Mouse (Mus musculus) embryo, embryonic 10 days (tissue): Measurements from ENCODE around the gene Arhgdib.

Experiments
- DNase-seq: peaks from one replicate; pipeline ENCODE4 v3.0.0-alpha.2; 2015; ENCODE audit warnings: low spot score

The Arhgdib gene

DNA sequence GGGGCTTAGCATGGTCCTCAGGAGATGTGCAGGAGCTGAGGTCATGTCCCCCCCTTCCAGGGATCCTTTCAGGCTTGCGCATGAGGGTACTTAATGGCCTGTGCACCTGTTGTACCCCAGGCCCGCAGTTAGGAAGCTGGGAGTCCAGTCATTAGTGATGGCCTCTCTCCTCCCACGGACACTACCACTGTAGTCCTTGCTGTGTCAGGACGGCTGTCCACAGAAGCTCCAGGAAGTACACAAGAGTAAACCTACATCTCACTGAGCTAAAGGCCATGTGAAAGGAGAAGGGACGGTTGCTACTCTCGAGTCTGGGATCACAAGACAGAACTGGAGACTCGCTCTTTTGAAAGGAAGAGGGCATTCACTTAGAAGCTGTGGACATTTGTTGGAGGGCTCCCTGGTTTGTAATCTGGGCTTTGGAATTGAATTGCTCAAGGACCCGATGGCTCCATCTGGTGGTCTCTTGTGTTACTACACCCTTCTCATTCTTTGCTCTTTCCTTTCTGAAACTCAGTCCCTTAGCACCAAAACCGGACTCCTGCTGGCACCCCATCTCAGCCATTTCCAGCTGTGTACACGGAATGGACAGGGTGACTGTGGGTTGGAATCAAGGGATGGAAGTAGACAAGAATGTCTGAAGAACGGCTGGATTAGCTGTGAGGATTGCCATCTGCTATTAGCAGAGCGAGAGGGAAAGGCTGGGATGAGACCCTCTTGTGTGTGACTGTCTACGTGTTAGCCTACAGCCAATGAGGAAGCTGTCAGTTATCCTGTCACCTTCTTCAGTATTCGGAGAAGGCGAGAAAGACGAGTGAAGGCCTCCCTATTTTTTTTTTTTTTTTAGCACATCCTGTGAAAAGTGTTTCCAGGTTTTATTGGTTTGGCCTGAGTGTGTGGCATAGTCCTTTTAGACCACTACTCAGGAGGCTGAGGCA lies 21.1 kb downstream of the Arhgdib start:
- peak; percentile 81 for DNase-seq

- no peak for DNase-seq
These were observed 23.8 kb downstream of the Arhgdib start for GRCm38 (mm10) chr6:136917885-136918284.

- DNase-seq: no peak
These were observed 25.8 kb downstream of the Arhgdib start for GRCm38 (mm10) chr6:136915721-136916395.

DNA sequence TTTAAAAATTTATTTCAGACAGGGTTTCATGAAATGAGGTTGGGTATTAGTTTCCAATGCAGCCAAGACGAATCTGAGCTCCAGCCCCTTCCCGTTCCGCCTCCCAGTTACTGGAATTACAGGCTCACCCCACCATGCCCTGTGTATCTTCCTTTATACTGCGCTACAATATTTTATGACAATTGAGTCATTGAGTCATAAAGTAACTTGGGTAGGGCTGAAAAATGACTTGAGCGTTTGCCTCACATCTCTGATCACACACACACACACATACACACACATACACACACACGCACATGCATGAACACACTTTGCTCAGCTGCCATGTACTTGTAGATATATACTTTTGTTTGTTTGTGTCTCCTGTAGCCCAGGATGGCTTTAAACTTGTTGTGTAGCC lies 27.5 kb downstream of the Arhgdib start:
- no peak for DNase-seq

GRCm38 (mm10) chr6:136913384-136914126 lies 28.1 kb downstream of the Arhgdib start:
- DNase-seq: peak; percentile 42

GRCm38 (mm10) chr6:136912751-136913265 lies 28.9 kb downstream of the Arhgdib start:
- DNase-seq: no peak

GRCm38 (mm10) chr6:136910247-136910890 lies 31.3 kb downstream of the Arhgdib start:
- no peak for DNase-seq

DNA sequence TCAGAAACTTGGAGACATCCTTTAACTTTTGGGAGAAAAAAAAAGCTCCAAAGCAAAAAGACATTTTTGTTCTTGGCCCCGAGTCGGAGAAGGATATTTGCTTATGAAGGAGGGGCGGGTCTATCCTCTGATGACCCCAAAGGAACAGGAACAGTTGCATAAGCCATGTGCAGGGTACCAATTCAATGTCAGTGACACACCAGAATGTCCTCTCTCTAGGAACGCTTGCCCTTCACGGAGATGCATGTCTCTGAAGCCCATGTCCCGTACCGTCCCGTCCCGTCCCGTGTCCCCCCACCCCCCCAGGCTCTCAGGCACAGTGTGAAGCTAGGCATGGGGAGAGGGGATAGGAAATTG lies 34.8 kb downstream of the Arhgdib start:
- no peak for DNase-seq

- DNase-seq: no peak
These were observed 35.3 kb downstream of the Arhgdib start for GRCm38 (mm10) chr6:136906283-136906936.

- no peak for DNase-seq
These were observed 37.7 kb downstream of the Arhgdib start for GRCm38 (mm10) chr6:136903885-136904470.

- no peak for DNase-seq
These were observed 39.2 kb downstream of the Arhgdib start for GRCm38 (mm10) chr6:136902527-136902926.

DNA sequence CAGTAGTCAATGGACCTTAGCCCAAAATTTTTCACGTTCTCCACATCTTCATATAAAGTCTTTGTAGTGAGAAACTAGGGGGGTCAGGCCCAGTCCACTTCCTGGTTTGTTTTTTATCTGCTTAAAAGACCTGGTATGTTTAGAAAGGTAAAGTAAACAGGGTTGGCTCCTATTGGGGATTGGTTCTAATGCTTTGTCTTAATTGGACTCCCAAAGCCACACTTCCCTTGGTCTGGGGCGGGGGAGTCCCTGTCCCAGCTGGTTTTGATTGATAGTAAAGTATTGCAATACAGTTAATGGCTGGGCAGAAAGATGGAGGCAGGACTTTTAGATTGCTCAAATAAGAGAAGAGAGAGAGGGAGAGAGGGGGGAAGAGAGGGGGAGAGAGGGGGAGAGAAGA lies 40.7 kb downstream of the Arhgdib start:
- no peak for DNase-seq

- no peak for DNase-seq
These were observed 41.2 kb downstream of the Arhgdib start for GRCm38 (mm10) chr6:136900369-136901009.

- DNase-seq: no peak
These were observed 42.7 kb downstream of the Arhgdib start for GRCm38 (mm10) chr6:136898954-136899353.

GRCm38 (mm10) chr6:136898222-136898621 lies 43.5 kb downstream of the Arhgdib start:
- DNase-seq: peak; percentile 19

- no peak for DNase-seq
These were observed 43.9 kb downstream of the Arhgdib start for GRCm38 (mm10) chr6:136897789-136898188.

DNA sequence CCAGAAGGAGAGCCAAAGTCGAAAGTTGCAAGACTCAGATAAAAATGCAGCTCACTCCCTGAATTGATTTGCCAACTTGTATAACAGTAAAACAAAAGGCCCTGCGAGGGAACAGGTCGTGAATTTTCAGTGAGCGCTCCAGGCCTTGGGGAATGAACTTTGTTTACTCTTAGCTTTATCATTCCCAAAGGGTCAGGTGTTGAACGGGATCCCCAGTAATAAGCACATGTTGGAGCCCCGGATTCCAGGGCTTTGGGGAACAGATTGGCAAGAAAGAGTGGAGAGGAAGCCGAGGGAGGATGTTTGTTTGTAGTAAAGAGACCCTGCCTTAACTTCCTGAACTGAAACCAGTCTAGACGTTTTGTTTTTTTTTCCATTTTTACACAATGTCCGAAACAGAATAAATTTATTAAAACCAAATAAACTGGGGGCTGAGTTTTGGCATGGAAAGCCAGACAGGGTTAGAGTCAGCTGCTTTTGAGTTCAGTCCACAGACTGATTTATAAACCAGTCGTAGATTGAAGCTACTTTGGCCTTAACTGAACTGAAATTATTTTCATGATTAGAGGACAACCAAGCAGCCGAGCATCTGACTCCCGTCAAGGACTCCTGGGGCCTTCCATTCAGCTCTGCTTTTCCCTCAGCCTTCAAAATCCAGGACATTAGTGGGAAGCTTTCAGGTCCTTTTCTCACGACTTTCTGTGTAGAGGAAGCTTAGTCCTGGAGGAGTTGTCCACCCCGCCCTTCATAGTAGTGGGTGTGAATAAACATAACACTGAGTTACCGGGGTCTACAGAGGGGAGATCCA lies 47.0 kb downstream of the Arhgdib start:
- no peak for DNase-seq

DNA sequence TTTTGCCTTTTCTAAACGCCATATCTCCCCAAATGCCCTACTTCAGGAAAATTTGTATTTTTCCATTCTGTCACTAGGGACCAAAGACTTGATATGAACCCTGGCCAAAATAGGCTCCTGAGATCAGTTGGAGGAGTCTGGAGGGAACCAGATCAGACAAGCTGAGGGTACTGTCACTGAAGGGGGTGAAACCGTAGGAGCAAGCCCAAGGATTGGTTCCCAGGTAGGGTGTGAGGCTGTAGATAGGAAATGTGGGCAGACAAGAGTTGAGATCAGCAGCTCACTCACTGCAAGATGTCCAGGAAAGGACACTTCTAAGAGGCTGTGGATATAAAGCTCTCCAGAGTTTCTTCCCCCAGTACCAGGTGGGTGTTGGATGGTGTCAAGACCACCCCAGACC lies 49.7 kb downstream of the Arhgdib start:
- no peak for DNase-seq

- DNase-seq: no peak
These were observed 52.1 kb downstream of the Arhgdib start for GRCm38 (mm10) chr6:136889554-136889953.

GRCm38 (mm10) chr6:136889067-136889466 lies 52.6 kb downstream of the Arhgdib start:
- no peak for DNase-seq
